Mouse (Mus musculus) CH12.LX (cell line): Measurements from ENCODE around the gene Myh9.
A peak's percentile ranks its signal among the peaks of the same experiment; 100 is the strongest.

Experiments used
- CTCF ChIP-seq, 2 experiments: IDR thresholded peaks in 1 of 2; conservative IDR thresholded peaks in 1 of 2; 2 replicates each; pipeline ENCODE4 v1.5.1; 2011 to 2012; ENCODE audit warnings: low read depth in 2 of 2, low read length in 2 of 2, improper control_type of control experiment in 1 of 2, inconsistent platforms in 1 of 2, mild to moderate bottlenecking in 1 of 2, moderate library complexity in 1 of 2
- E2F4 ChIP-seq: IDR thresholded peaks from 2 replicates; pipeline ENCODE4 v1.6.1; 2011; ENCODE audit warnings: low read depth, low read length, improper control_type of control experiment; ENCODE audit not compliant: insufficient replicate concordance
- ELF1 ChIP-seq: IDR thresholded peaks from 2 replicates; pipeline ENCODE4 v1.6.1; 2014; ENCODE audit warnings: low read depth, mild to moderate bottlenecking, inconsistent platforms, low read length, improper control_type of control experiment
- EP300 ChIP-seq: IDR thresholded peaks from 2 replicates; pipeline ENCODE4 v1.6.1; 2011; ENCODE audit warnings: low read length, improper control_type of control experiment
- GABPA ChIP-seq: IDR thresholded peaks from 2 replicates; pipeline ENCODE4 v1.6.1; 2012; ENCODE audit warnings: low read depth, low read length, improper control_type of control experiment, inconsistent platforms; ENCODE audit not compliant: insufficient replicate concordance
- POLR2A ChIP-seq: IDR thresholded peaks from 2 replicates; pipeline ENCODE4 v1.6.1; 2011; ENCODE audit warnings: low read depth, mild to moderate bottlenecking, improper control_type of control experiment, low read length
- RAD21 ChIP-seq: IDR thresholded peaks from 2 replicates; pipeline ENCODE4 v1.6.1; 2011; ENCODE audit warnings: low read depth, mild to moderate bottlenecking, low read length, improper control_type of control experiment, moderate library complexity
- USF1 ChIP-seq: IDR thresholded peaks from 2 replicates; pipeline ENCODE4 v1.6.1; 2014; ENCODE audit warnings: low read depth, mild to moderate bottlenecking, inconsistent platforms, low read length, improper control_type of control experiment
- ZC3H11A ChIP-seq: IDR thresholded peaks from 2 replicates; pipeline ENCODE4 v1.6.1; 2012; ENCODE audit warnings: low read depth, mild to moderate bottlenecking, inconsistent platforms, low read length, improper control_type of control experiment

DNA sequence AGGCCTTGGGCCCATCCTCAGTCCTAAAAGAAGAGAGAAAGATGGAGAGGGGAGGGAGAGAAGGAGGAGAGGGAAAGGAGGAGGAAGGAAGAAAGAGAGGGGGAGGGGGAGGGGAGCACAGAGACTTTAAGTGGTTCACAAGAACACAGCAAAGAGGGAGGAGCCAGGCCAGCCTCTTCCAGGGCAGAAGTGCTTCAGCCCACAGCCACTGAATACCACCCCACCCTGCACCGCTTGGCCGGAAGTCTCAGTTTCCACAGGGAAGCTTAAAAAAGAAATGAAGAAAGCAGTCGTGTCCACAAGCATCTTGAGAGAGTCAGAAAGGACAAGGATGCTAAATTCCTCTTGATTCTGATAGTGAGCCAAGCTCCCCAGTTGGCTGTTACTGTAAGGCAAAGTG is 9.2 kb upstream of the Myh9 start:
- no peak for TF ChIP-seq RAD21
- TF ChIP-seq USF1, result no peak
- no peak for TF ChIP-seq CTCF (conservative IDR thresholded peaks at IDR 0.05 in 1 of 2, IDR thresholded peaks at IDR 0.05 in 1 of 2; ENCODE audit: low read depth in 2 of 2, low read length in 2 of 2)
- TF ChIP-seq E2F4, result no peak
- TF ChIP-seq POLR2A, result peak; percentile 44; the same call in 1 of the 2 replicates
- TF ChIP-seq GABPA, result no peak
- no peak for TF ChIP-seq EP300
- peak; percentile 54; the same call in 1 of the 2 replicates for TF ChIP-seq ELF1
- no peak for TF ChIP-seq ZC3H11A
